Mouse (Mus musculus) myocyte (in vitro differentiated cells): Measurements from ENCODE around the gene Xpo6.

Experiments used
- CEBPB ChIP-seq: IDR thresholded peaks from 2 replicates; pipeline ENCODE4 v1.6.1; 2011; ENCODE audit warnings: mild to moderate bottlenecking, moderate library complexity; ENCODE audit not compliant: poor library complexity, insufficient read depth, severe bottlenecking
- E2F4 ChIP-seq: IDR thresholded peaks from one replicate; pipeline ENCODE4 v1.6.1; 2011; ENCODE audit warnings: mild to moderate bottlenecking, control low read depth, moderate library complexity; ENCODE audit not compliant: insufficient read depth
- MAX ChIP-seq: IDR thresholded peaks from one replicate; pipeline ENCODE4 v1.6.1; 2011; ENCODE audit warnings: low read depth, mild to moderate bottlenecking, control low read depth
- MYOG ChIP-seq, 3 experiments: IDR thresholded peaks; one replicate each; pipeline ENCODE4 v1.6.1; 2011; ENCODE audit warnings: control low read depth in 2 of 3, low read depth in 2 of 3, mild to moderate bottlenecking in 2 of 3; ENCODE audit not compliant: insufficient read length in 2 of 3, control insufficient read depth in 1 of 3, insufficient read depth in 1 of 3
- POLR2A ChIP-seq: IDR thresholded peaks from one replicate; pipeline ENCODE4 v1.6.1; 2011; ENCODE audit warnings: low read depth, mild to moderate bottlenecking, control low read depth, moderate library complexity; ENCODE audit not compliant: insufficient read length
- TCF12 ChIP-seq: IDR thresholded peaks from one replicate; pipeline ENCODE4 v1.6.1; 2011; ENCODE audit warnings: mild to moderate bottlenecking, control low read depth; ENCODE audit not compliant: poor library complexity, insufficient read depth, severe bottlenecking

DNA sequence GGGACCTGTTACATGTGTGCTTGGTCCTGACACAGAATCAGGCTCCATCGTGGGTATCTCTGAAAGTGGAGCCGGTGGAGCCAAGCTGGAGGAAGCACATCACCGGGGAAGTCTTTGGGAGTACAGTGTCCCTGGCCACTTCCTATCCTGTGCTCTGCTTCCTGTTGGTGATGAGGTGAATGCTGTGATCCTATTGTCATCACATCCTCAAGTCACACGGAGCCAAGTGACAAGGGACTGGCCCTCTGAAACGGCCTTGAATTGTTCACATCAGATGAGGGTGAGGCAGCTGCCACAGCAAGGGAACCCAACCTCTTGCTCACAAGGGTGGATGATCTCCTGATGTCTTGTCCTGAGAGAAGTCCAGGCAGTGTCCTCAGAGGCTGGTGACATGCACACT lies 103.7 kb downstream of the Xpo6 start:
- TF ChIP-seq POLR2A (no peak), E2F4 (no peak), MAX (no peak), TCF12 (no peak), MYOG (IDR thresholded peaks at IDR 0.05; ENCODE audit: control insufficient read depth in 1 of 3, insufficient read depth in 1 of 3, insufficient read length in 2 of 3, low read depth in 2 of 3) (no peak), CEBPB (no peak)
